Mouse (Mus musculus) frontal cortex, adult 2 months (tissue): ENCODE measurements around the gene Tigit. TPM values are rescaled to one million over a fixed set of nuclear protein-coding genes. Genes with fewer than 3 reads are reported as not detected.

ENCODE experiments used
- DNase-seq, 2 experiments: peaks; one replicate each; pipeline ENCODE4 v3.0.0; 2022; ENCODE audit warnings: low spot score in 1 of 2; ENCODE audit errors: extremely low spot score in 1 of 2
- polyA plus RNA-seq: library from polyadenylated mRNA; depleted of rRNA; stranded (reverse); fragments of >200 nt; gene quantifications from 2 replicates; pipeline ENCODE4 v1.2.3, GENCODE M21; 2012; rRNA removed

The Tigit gene
- 0.19 TPM in 1 of 2 replicates, not detected in the other for polyA plus RNA-seq

- no peak for DNase-seq
Measured at GRCm38 (mm10) chr16:43663978-43664579, at the start of gene Tigit. Gene Tigit (minus strand): TSS chr16:43664146.

DNA sequence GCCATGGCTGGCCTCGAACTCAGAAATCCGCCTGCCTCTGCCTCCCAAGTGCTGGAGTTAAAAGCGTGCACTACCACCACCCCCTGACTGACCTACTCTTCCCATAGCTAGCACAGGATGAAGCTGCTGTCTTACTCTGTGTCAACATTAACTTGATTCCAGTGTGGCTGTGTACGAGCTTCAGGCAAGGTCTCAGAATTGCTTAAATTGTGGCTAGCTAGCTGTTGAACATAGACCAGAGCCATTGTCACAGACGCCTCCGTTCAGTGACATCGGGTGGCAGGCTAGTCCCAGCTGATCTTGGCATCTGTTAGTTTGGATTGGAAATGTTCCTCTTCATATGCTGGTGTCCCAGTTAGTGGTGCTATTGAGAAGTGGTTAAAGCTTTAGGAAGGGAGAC is 47.4 kb upstream of the Tigit start:
- no peak for DNase-seq

DNA sequence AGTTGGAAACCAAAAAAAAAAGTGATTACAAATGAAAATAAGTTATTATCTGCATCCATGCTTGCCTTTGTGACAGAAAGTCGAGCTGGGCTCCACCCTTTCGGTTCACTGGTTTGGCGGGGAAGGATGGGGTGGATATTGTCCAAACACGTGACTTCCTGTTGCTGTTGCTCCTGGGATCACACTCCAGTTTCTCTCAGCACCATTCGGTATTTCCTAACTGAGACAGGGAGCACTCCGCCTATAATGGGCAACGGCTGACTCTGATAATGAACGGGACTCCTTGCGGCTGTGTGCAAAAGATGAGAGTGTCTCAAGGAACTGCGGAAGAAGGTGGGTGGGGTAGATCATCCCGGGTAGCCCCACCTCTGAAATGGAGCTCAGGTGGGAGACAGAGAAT is 46.7 kb upstream of the Tigit start:
- no peak for DNase-seq

DNA sequence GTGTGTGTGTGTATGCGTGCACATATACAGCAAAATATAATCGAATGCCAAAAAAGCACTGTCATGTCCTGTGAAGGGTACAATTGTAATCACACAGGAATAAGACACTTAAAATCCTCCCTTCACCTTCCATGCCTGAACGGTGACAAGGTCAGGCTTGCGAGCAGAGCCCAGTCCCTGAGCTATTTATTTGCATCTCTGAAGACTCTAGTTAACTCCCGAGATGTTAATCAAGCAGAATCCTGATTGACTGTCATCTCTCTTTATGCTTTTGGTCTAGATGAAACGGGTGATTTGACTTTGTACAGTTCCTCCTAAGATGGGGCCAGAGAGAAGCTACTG is 46.2 kb upstream of the Tigit start:
- DNase-seq, result no peak

DNA sequence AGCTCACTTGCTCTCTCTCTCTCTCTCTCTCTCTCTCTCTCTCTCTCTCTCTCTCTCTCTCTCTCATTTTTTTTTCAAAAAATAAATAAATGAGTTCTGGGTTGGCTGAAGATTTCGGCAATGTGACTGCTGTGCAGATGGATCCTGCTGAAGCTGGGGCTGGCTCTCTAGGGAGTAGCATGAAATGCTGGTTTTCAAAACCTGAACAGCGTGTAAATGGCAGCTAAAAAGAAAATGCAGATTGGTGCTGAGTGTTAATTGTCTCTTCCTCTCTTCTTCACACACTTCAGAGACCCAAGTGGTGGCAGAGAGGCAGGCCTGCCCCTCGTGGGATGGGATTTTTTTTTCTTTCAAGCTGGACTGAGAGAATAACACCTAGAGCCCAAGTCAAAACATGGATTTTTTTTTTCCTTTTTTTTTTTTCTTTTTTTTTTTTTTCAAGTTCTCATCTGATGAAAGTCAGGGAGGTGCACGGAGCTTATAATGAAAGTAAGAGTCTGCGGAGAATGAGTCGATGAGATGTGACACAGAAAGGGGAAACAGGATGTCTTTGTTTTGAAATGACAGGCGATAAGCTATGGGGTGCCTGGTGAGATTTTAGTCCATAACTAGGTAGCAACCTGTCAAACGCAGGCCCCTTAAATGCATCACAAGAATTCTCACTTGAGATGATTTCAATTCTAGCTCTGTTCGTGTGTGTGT is 45.6 kb upstream of the Tigit start:
- DNase-seq, result no peak

DNA sequence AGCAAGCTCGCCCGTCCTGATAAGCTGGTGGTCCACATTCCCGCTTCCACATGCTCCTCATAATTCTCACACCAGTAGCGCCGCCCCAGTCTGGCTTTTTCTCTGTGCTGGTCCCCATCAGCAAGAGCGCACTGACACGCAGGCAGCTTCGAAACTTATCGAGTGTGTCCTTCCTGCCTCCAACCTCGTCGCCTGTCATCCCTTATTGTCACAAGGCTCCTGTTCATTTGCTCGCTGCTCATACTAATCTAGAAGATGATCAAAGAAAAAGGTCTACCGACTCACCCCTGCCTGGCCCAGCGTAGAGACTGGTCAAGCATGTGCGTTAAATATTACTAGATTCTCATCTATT is 45.1 kb upstream of the Tigit start:
- no peak for DNase-seq

- DNase-seq, result no peak
Measured at GRCm38 (mm10) chr16:43708335-43709061, 44.6 kb upstream of the Tigit start.

DNA sequence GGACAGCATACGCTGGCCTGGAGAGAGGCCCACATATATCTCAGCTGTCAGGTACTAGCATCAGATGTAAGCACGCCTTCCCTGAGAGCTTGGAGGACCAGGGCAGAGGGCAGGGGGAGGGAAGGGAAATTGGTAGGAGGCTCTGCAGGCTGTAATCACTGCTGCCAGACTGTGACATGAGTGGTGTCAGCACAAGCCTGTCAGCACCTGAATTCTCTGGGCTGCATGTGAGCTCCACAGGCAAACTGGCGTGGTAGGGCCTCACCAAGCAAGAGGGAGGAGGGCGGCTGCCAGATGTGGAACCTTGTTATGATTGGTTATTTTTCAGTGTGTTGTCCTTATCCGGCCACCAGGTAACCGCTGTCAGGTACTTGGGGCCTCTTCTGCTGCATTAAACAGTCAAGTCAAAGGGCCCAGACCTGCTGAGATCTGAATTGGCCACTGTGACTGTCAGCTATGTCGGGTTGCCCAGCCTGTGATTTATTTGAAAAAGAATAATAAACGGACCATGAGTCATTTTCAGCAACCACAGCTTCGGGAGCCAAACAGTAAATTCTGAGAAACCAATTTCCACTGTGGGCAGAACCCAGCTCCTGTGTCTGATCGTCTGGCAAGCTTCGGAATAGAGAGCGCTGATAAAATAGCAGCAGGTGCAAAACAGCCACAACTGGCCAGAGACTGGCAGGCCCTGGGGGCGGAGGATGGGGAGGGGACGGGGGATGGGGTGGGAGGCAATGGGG is 38.0 kb upstream of the Tigit start:
- no peak for DNase-seq

DNA sequence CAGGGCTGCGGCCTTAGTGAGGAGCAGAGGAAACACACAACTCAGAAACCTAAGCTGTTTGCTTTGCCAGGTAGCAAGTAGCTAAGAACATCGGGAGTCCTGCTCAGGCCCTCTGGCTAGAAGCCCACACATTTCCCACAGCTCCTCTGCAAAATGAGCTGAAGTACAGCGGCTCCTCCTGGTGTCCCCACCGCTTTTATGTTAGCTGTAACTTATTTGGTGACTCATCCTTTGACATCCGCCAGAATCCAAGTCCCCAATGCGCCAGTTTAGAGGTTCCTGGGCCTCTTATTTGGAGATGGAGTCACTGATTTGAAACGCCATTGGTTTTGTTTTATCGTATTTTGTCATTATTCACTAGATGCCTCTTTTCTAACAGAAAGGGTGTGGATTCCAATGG is 36.6 kb upstream of the Tigit start:
- peak in 1 of 2 experiments; percentile 9 for DNase-seq

DNA sequence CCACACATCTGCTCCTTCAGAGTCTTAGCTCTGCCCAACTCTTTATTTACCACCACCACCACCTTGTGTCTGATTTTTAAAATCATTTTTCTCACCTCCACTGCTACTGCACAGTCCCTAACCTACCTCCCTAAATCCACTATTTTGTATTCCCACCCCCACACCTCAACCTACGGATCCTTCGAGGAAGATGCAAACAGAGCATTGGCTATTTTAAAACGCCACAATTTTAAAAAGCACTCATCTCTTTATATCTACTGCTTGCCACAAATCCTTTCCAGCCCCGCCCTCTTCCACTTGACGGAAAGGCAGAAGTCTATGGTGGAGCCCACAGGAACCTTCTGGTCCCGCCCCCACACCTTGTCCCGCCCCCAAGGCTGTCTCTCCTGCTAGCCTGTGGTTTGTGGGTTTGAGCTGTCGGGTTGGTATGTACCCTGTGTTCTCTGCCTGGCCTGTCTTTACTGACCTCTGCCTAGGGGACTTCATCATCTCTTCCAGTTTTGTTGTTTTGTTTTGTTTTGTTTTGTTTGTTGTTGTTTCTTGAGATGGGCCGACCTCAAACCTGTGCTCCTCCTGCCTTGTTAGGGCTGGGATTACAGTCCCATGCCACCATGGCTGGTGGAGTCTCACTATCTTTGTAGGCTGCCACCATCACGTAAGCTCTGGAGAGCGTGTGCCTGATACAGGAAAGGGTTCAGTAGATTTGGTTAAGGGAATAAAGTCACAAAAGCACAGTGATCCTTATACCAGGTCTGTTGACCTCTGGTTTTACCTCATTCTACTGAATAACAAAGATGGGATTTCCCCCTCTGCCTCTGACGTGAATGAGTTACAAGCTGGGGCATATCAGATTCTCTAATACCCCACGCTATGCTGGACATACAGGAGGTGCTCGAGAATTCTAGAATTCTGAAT is 35.0 kb upstream of the Tigit start:
- peak; percentile 26 to 60 for DNase-seq

DNA sequence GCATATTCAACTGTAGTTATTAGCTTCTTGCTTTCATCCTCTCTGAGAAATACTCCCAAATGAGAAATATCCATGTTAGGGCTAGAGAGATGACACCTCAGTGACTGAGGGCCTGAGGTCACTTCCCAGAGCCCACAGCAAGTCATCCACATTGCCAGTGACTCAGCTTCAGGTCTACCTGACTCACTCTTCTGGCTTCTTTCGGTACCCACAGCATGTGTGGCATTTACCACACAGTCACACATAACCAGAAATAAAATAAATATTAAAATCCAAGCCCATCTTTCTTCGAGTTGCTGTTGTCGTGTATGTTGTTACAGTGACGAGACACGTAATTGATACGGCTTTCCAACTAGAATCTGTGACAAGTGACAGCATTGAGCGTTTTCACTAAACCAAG is 33.8 kb upstream of the Tigit start:
- DNase-seq, result no peak

- no peak for DNase-seq
Measured at GRCm38 (mm10) chr16:43695852-43696251, 31.9 kb upstream of the Tigit start.

DNA sequence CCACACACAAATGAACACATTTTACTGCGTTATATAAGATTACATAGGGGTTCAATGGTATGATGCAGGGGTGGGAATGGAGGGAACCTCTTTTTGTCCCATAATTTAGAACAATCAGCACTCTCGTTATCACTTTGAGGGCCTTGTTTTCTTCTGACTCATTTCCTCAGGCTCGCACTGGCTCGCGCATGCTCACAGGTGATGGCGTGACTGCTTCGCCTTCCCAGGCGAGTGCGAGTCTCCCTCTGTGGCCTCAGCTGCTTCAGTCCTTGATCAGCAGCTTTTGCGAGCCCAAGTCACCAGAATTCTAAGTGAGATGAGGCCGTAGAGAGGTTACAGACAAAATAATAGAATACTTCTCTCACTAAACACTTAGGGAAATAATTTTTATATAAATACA is 30.2 kb upstream of the Tigit start:
- DNase-seq, result no peak

GRCm38 (mm10) chr16:43692611-43693010 is 28.7 kb upstream of the Tigit start:
- DNase-seq, result no peak

GRCm38 (mm10) chr16:43691741-43692140 is 27.8 kb upstream of the Tigit start:
- no peak for DNase-seq

- DNase-seq, result peak in 1 of 2 experiments; percentile 38
Measured at GRCm38 (mm10) chr16:43690912-43691311, 27.0 kb upstream of the Tigit start.

GRCm38 (mm10) chr16:43690211-43690690 is 26.3 kb upstream of the Tigit start:
- DNase-seq, result no peak

DNA sequence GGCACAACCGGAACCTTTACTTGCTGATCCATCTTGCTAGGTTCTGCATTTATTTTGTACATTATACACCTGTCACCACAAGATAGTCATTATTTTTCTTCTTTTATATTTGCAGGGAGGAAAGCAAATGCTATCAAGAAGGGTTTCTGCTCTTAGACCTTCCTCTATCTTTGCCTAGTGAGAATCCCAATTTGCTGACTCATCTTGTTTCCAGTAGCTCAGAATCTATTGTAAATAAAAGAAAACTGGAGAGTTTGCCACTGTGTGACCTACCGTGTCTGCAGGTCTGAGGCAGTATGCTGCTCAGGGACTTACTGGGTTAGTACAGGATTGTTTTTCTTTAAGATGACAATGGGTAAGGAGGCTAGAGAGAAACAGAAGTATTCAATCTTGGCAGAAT is 24.0 kb upstream of the Tigit start:
- DNase-seq, result no peak

- DNase-seq, result no peak
Measured at GRCm38 (mm10) chr16:43674400-43674799, 10.5 kb upstream of the Tigit start.

DNA sequence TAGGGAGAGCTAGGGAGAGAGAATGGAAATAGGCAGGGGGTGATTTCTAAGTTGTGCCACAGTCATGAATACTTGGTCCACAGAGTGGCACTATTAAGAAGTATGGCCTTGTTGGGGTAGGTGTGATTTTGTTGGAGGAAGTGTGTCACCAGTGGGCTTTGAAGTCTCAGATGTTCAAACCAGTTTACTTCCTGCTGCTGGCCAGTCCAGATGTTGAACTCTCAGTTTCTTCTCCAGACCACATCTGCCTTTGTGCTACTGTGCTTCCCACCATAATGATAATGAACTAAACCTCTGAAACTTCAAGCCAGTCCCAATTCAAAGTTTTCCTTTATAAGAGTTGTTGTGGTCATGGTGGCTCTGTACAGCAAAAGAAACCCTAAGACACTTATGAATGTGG is 8.8 kb upstream of the Tigit start:
- no peak for DNase-seq
